Mouse (Mus musculus) frontal cortex, adult (tissue): ENCODE results near the gene Drc1.
A peak's percentile ranks its signal among the peaks of the same experiment; 100 is the strongest.

Source experiments
- ATAC-seq: cut with Nextera tagmentation; 2 replicates; pipeline ENCODE4 v1.9.2; 2017; ENCODE audit warnings: mild to moderate bottlenecking, moderate library complexity, mixed read lengths; ENCODE audit not compliant: low TSS enrichment

Drc1 gene

GRCm38 (mm10) chr5:30287106-30287882 lies 6.1 kb downstream of the Drc1 start:
- no peak for ATAC-seq

- ATAC-seq: no peak
These were observed 59.6 kb downstream of the Drc1 start for GRCm38 (mm10) chr5:30340815-30341214.

- peak; percentile 42; the same call in 1 of the 2 replicates for ATAC-seq
These were observed 60.6 kb downstream of the Drc1 start for GRCm38 (mm10) chr5:30341601-30342365.

GRCm38 (mm10) chr5:30342601-30343015 lies 61.4 kb downstream of the Drc1 start:
- ATAC-seq: peak; percentile 62

- ATAC-seq: peak; percentile 86
These were observed 61.9 kb downstream of the Drc1 start for GRCm38 (mm10) chr5:30343107-30343506.

- no peak for ATAC-seq
These were observed 62.7 kb downstream of the Drc1 start for GRCm38 (mm10) chr5:30343886-30344285.

GRCm38 (mm10) chr5:30353605-30354004 lies 72.4 kb downstream of the Drc1 start:
- ATAC-seq: no peak

GRCm38 (mm10) chr5:30355114-30355513 lies 73.9 kb downstream of the Drc1 start:
- no peak for ATAC-seq

GRCm38 (mm10) chr5:30355559-30356159 lies 74.5 kb downstream of the Drc1 start:
- no peak for ATAC-seq

GRCm38 (mm10) chr5:30356647-30357046 lies 75.5 kb downstream of the Drc1 start:
- ATAC-seq: no peak

- ATAC-seq: no peak
These were observed 77.4 kb downstream of the Drc1 start for GRCm38 (mm10) chr5:30358436-30359099.

GRCm38 (mm10) chr5:30367405-30367804 lies 86.2 kb downstream of the Drc1 start:
- ATAC-seq: no peak

- peak; percentile 62; the same call in 1 of the 2 replicates for ATAC-seq
These were observed 88.2 kb downstream of the Drc1 start for GRCm38 (mm10) chr5:30369426-30369825.

- no peak for ATAC-seq
These were observed 101.7 kb downstream of the Drc1 start for GRCm38 (mm10) chr5:30382876-30383275.

- ATAC-seq: no peak
These were observed 106.5 kb downstream of the Drc1 start for GRCm38 (mm10) chr5:30387726-30388125.

GRCm38 (mm10) chr5:30389836-30390235 lies 108.6 kb downstream of the Drc1 start:
- ATAC-seq: no peak

GRCm38 (mm10) chr5:30391473-30391872 lies 110.3 kb downstream of the Drc1 start:
- peak; percentile 74 for ATAC-seq

GRCm38 (mm10) chr5:30400521-30400920 lies 119.3 kb downstream of the Drc1 start:
- no peak for ATAC-seq

GRCm38 (mm10) chr5:30401165-30401564 lies 120.0 kb downstream of the Drc1 start:
- peak; percentile 41; the same call in 1 of the 2 replicates for ATAC-seq

- ATAC-seq: no peak
These were observed 125.7 kb downstream of the Drc1 start for GRCm38 (mm10) chr5:30406876-30407275.

GRCm38 (mm10) chr5:30411524-30411923 lies 130.3 kb downstream of the Drc1 start:
- ATAC-seq: no peak

- no peak for ATAC-seq
These were observed 134.2 kb downstream of the Drc1 start for GRCm38 (mm10) chr5:30415381-30415780.
